Comparison of ENCODE assay signal across 21 mouse cellular contexts in the genomic region with DNA sequence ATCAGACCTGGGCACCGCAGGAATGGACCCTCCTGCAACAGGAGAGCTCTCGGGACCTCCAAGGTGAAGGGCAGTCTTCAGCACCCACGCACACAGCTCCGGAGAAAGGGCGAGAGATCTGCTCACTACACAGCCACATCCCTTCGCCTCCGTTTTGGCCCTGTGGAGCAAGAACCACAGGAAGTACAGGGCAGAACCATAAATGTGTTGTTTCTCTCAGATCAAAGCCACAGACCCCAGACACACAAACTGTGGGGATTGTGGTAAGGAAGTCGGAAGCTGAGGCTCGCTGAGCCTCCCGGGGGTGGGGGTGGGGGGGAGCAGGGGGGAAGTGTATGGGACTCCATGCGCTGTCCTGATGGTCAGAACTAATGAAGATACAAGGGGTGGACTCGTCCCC.
DNase-seq lines count a peak whose midpoint lies in the region; ATAC-seq and TF ChIP-seq lines count a peak whose summit lies in the region.
"Had no signal": no experiment of that assay in that cellular context is flagged by ENCODE, and none has a peak within 500 bp of the region (broad histone marks: within the 10 kb centered on the region; RNA-seq: fewer than 3 reads in every experiment).

No protein-coding gene starts in this region.

- H3K4me2 ChIP-seq in kidney, embryonic 14.5 days (replicated peaks; ENCODE audit: low read depth, low read length) = no peak overlapping the region
- H3K4me2 ChIP-seq in neural tube, embryonic 15.5 days = no peak overlapping the region
- H3K4me2 ChIP-seq: embryonic facial prominence, embryonic 12.5 days; forebrain, embryonic 15.5 days; heart, embryonic 13.5 days; hindbrain, embryonic 14.5 days had no signal

- no peaks in the 10 kb centered on the region for H3K36me3 ChIP-seq in heart, embryonic 10.5 days
- no peaks in the 10 kb centered on the region for H3K36me3 ChIP-seq in heart, adult 2 months (ENCODE audit: control insufficient read depth, insufficient read depth, low read length)
- H3K36me3 ChIP-seq in megakaryocyte, embryonic 14.5 days (replicated peaks; ENCODE audit: low read length) = no peaks in the 10 kb centered on the region
- no peaks in the 10 kb centered on the region for H3K36me3 ChIP-seq in kidney, embryonic 14.5 days (ENCODE audit: control insufficient read depth, insufficient read depth, low read length)
- H3K36me3 ChIP-seq in neural tube, embryonic 15.5 days = no peaks in the 10 kb centered on the region
- H3K36me3 ChIP-seq: embryonic facial prominence, embryonic 12.5 days; forebrain, embryonic 15.5 days; heart, embryonic 13.5 days had no signal

- no peak for TF ChIP-seq POLR2A in heart, adult 2 months (IDR thresholded peaks at IDR 0.05; ENCODE audit: insufficient read depth, low read depth, low read length)

- no peak overlapping the region for H3K9ac ChIP-seq in heart, adult 2 months (ENCODE audit: low read depth, low read length)
- no peak overlapping the region for H3K9ac ChIP-seq in kidney, embryonic 14.5 days (ENCODE audit: low read depth, low read length)
- H3K9ac ChIP-seq in neural tube, embryonic 15.5 days (replicated peaks) = no peak overlapping the region
- H3K9ac ChIP-seq: embryonic facial prominence, embryonic 12.5 days; forebrain, embryonic 15.5 days; heart, embryonic 13.5 days; hindbrain, embryonic 14.5 days had no signal

- DNase-seq in heart, embryonic 10.5 days (ENCODE audit: low spot score) = peak; percentile 50
- DNase-seq in heart, adult 2 months = no peak
- peak; percentile 92 for DNase-seq in 416B (ENCODE audit: low read depth)
- DNase-seq in left cerebral cortex, postnatal 25 days (ENCODE audit: low spot score in 2 of 2) = no peak
- DNase-seq: adrenal gland, adult 2 months; adrenal gland, postnatal 25 days; cerebellum, adult 11 months; cerebellum, adult 8-10 months; cerebellum, postnatal 14 days; gastrocnemius, postnatal 36 days; heart, postnatal 4 days had no signal

- no peak for TF ChIP-seq EP300 in heart, adult 2 months (IDR thresholded peaks at IDR 0.05; ENCODE audit: insufficient read depth, low read depth, low read length)

- peak; percentile 97 for ATAC-seq in common myeloid progenitor, adult 5-6 weeks (replicated peaks; ENCODE audit: low read depth, poor library complexity, severe bottlenecking)
- no peak for ATAC-seq in kidney, embryonic 14.5 days (ENCODE audit: low FRiP score, low TSS enrichment)
- ATAC-seq in neural tube, embryonic 15.5 days (ENCODE audit: low FRiP score) = no peak
- ATAC-seq: activated CD4-positive, CD25-positive, alpha-beta regulatory T cell, adult 4 months; forebrain, embryonic 15.5 days; Patski had no signal

- no peak overlapping the region for H3K27ac ChIP-seq in heart, embryonic 10.5 days
- no peak overlapping the region for H3K27ac ChIP-seq in heart, adult 2 months
- H3K27ac ChIP-seq in kidney, embryonic 14.5 days (ENCODE audit: low read depth, low read length) = no peak overlapping the region
- H3K27ac ChIP-seq in neural tube, embryonic 15.5 days (replicated peaks) = no peak overlapping the region
- H3K27ac ChIP-seq: embryonic facial prominence, embryonic 12.5 days; forebrain, embryonic 15.5 days; heart, embryonic 13.5 days; hindbrain, embryonic 14.5 days had no signal

- 73% methylated on average over 12 of the region's 12 CpGs for WGBS in heart, embryonic 10.5 days
- WGBS in heart, adult 2 months = 57% methylated on average over 12 of the region's 12 CpGs
- WGBS in kidney, embryonic 14.5 days = 46% methylated on average over 12 of the region's 12 CpGs
- 59% methylated on average over 12 of the region's 12 CpGs for WGBS in neural tube, embryonic 15.5 days

- H3K79me2 ChIP-seq in heart, adult 2 months (replicated peaks; ENCODE audit: control insufficient read depth, insufficient read depth, low read length) = no peaks in the 10 kb centered on the region

- intact Hi-C loops in heart, adult 2 months (cut with DNase I) = no loop called here
- intact Hi-C loops in left cerebral cortex, postnatal 25 days (cut with DNase I) = no loop called here

- no peak for TF ChIP-seq CTCF in heart, adult 2 months (IDR thresholded peaks at IDR 0.05)

- no peaks in the 10 kb centered on the region for H3K27me3 ChIP-seq in heart, embryonic 10.5 days (ENCODE audit: insufficient read depth, poor library complexity, severe bottlenecking)
- H3K27me3 ChIP-seq in heart, adult 2 months (ENCODE audit: control insufficient read depth, insufficient read depth, low read length) = no peaks in the 10 kb centered on the region
- H3K27me3 ChIP-seq in megakaryocyte, embryonic 14.5 days (replicated peaks) = peaks cover 80% of the 10 kb centered on the region
- H3K27me3 ChIP-seq in kidney, embryonic 14.5 days (ENCODE audit: control insufficient read depth, insufficient read depth, low read length) = no peaks in the 10 kb centered on the region
- no peaks in the 10 kb centered on the region for H3K27me3 ChIP-seq in neural tube, embryonic 15.5 days (replicated peaks)
- H3K27me3 ChIP-seq: embryonic facial prominence, embryonic 12.5 days; forebrain, embryonic 15.5 days had no signal

- no peaks in the 10 kb centered on the region for H3K9me3 ChIP-seq in heart, embryonic 10.5 days
- peaks cover 34% of the 10 kb centered on the region for H3K9me3 ChIP-seq in megakaryocyte, embryonic 14.5 days
- no peaks in the 10 kb centered on the region for H3K9me3 ChIP-seq in kidney, embryonic 14.5 days (ENCODE audit: control insufficient read depth, low read length)
- H3K9me3 ChIP-seq in neural tube, embryonic 15.5 days (replicated peaks) = no peaks in the 10 kb centered on the region
- H3K9me3 ChIP-seq: embryonic facial prominence, embryonic 12.5 days; forebrain, embryonic 15.5 days; heart, embryonic 13.5 days had no signal

- no peak overlapping the region for H3K4me3 ChIP-seq in heart, embryonic 10.5 days
- no peak overlapping the region for H3K4me3 ChIP-seq in heart, adult 2 months
- peak overlapping the region; percentile 75 for H3K4me3 ChIP-seq in megakaryocyte, embryonic 14.5 days (replicated peaks)
- H3K4me3 ChIP-seq in kidney, embryonic 14.5 days (ENCODE audit: low read length) = no peak overlapping the region
- H3K4me3 ChIP-seq in neural tube, embryonic 15.5 days (replicated peaks) = no peak overlapping the region
- H3K4me3 ChIP-seq: embryonic facial prominence, embryonic 12.5 days; forebrain, embryonic 15.5 days; heart, embryonic 13.5 days had no signal

- no peaks in the 10 kb centered on the region for H3K4me1 ChIP-seq in heart, embryonic 10.5 days
- peaks cover 2% of the 10 kb centered on the region for H3K4me1 ChIP-seq in heart, adult 2 months (ENCODE audit: control insufficient read depth, insufficient read depth, low read length)
- peaks cover 38% of the 10 kb centered on the region for H3K4me1 ChIP-seq in megakaryocyte, embryonic 14.5 days
- no peaks in the 10 kb centered on the region for H3K4me1 ChIP-seq in kidney, embryonic 14.5 days (ENCODE audit: control insufficient read depth, insufficient read depth, low read length)
- H3K4me1 ChIP-seq in neural tube, embryonic 15.5 days = peaks cover 6% of the 10 kb centered on the region; the same call in 1 of the 2 replicates
- H3K4me1 ChIP-seq: forebrain, embryonic 15.5 days; heart, embryonic 13.5 days had no signal

Comparison
In these comparisons a context has a peak if more than half of its experiments do, and no peak if none do; other contexts are left out.
1. DNase-seq: peak in heart, embryonic 10.5 days (single experiment) and 416B (single experiment); none in heart, adult 2 months (0 of 2) and left cerebral cortex, postnatal 25 days (0 of 2).